Mouse (Mus musculus) mammary gland, adult 2 months (tissue): Measurements from ENCODE around the gene Acin1. TPM values are rescaled to one million over a fixed set of nuclear protein-coding genes. Genes with fewer than 3 reads are reported as not detected.

Source experiments
- polyA plus RNA-seq: library from polyadenylated mRNA; depleted of rRNA; stranded (reverse); fragments of >200 nt; gene quantifications from 2 replicates; pipeline ENCODE4 v1.2.3, GENCODE M21; 2012; ENCODE audit warnings: low replicate concordance; rRNA removed

The Acin1 gene
- polyA plus RNA-seq = 122 and 125 TPM in 2 replicates

GRCm38 (mm10) chr14:54686522-54687143, at the start of gene Acin1:
Acin1 (minus strand) TSS chr14:54686931.

GRCm38 (mm10) chr14:54712074-54712473, 25.3 kb upstream of the Acin1 start, which contains the start of gene Cebpe:
Cebpe (minus strand) TSS chr14:54712174.

GRCm38 (mm10) chr14:54698733-54699132, 12.0 kb upstream of the Acin1 start, which contains the start of gene Gm29776:
Gm29776 (minus strand) TSS chr14:54698833.

GRCm38 (mm10) chr14:54686063-54686521, 639 bp downstream of the Acin1 start, which contains the start of gene 1700123O20Rik:
1700123O20Rik (plus strand) TSS chr14:54686216.

GRCm38 (mm10) chr14:54641305-54641969, 45.3 kb downstream of the Acin1 start, which contains the start of gene Cdh24:
Cdh24 (minus strand) TSS chr14:54641364.

GRCm38 (mm10) chr14:54640946-54641304, 45.8 kb downstream of the Acin1 start, which contains the start of gene Gm17606:
Gm17606 (plus strand) TSS chr14:54640952.

GRCm38 (mm10) chr14:54621133-54621532, 65.6 kb downstream of the Acin1 start, which contains the start of gene Psmb11:
Psmb11 (plus strand) TSS chr14:54621433.

GRCm38 (mm10) chr14:54617897-54618365, 68.8 kb downstream of the Acin1 start, which contains the start of gene Psmb5:
Psmb5 (minus strand) TSS chr14:54618022.

GRCm38 (mm10) chr14:54605752-54606321, 80.9 kb downstream of the Acin1 start, which contains the start of gene 4931414P19Rik:
4931414P19Rik (minus strand) TSS chr14:54605993.

Other genes starting within 250 kb of the Acin1 start
- 161 and 252 TPM in 2 replicates for gene Lrp10, start 222.8 kb downstream of the Acin1 start, polyA plus RNA-seq
- gene Rem2, start 210.8 kb downstream of the Acin1 start, polyA plus RNA-seq = 0.49 and 0.55 TPM in 2 replicates
- gene Prmt5, start 169.4 kb downstream of the Acin1 start, polyA plus RNA-seq = 27.1 and 42.3 TPM in 2 replicates
- gene Haus4, start 132.3 kb downstream of the Acin1 start, polyA plus RNA-seq = 9.0 and 11.4 TPM in 2 replicates
- gene Ajuba, start 109.4 kb downstream of the Acin1 start, polyA plus RNA-seq = 18.0 and 23.6 TPM in 2 replicates
- 3.0 and 8.9 TPM in 2 replicates for gene 4931414P19Rik, start 80.9 kb downstream of the Acin1 start, polyA plus RNA-seq
- gene Psmb5, start 68.9 kb downstream of the Acin1 start, polyA plus RNA-seq = 175 and 188 TPM in 2 replicates
- gene Psmb11, start 65.5 kb downstream of the Acin1 start, polyA plus RNA-seq = 0.19 TPM in 1 of 2 replicates, not detected in the other
- gene Gm17606, start 46.0 kb downstream of the Acin1 start, polyA plus RNA-seq = not detected in 2 replicates
- gene Cdh24, start 45.6 kb downstream of the Acin1 start, polyA plus RNA-seq = 4.4 and 7.5 TPM in 2 replicates
- gene 1700123O20Rik, start 715 bp downstream of the Acin1 start, polyA plus RNA-seq = 52.1 and 110 TPM in 2 replicates
- 0.06 and 0.12 TPM in 2 replicates for gene Gm29776, start 11.9 kb upstream of the Acin1 start, polyA plus RNA-seq
- 2.1 and 3.1 TPM in 2 replicates for gene Cebpe, start 25.2 kb upstream of the Acin1 start, polyA plus RNA-seq
- gene Slc7a8, start 95.0 kb upstream of the Acin1 start, polyA plus RNA-seq = 11.6 and 16.1 TPM in 2 replicates
- 0.29 TPM in 1 of 2 replicates, not detected in the other for gene Rnf212b, start 127.2 kb upstream of the Acin1 start, polyA plus RNA-seq
- 3.5 and 9.6 TPM in 2 replicates for gene Homez, start 184.0 kb upstream of the Acin1 start, polyA plus RNA-seq
- gene Ppp1r3e, start 190.6 kb upstream of the Acin1 start, polyA plus RNA-seq = 17.4 and 39.2 TPM in 2 replicates
- 42.9 and 50.7 TPM in 2 replicates for gene Bcl2l2, start 196.4 kb upstream of the Acin1 start, polyA plus RNA-seq
- 24.7 TPM in 1 of 2 replicates, not detected in the other for gene Gm20521, start 196.5 kb upstream of the Acin1 start, polyA plus RNA-seq
- 73.7 and 152 TPM in 2 replicates for gene Pabpn1, start 205.6 kb upstream of the Acin1 start, polyA plus RNA-seq
- 75.6 and 107 TPM in 2 replicates for gene Slc22a17, start 226.2 kb upstream of the Acin1 start, polyA plus RNA-seq
- gene Efs, start 239.2 kb upstream of the Acin1 start, polyA plus RNA-seq = 38.0 and 58.4 TPM in 2 replicates
- gene Il25, start 245.8 kb upstream of the Acin1 start, polyA plus RNA-seq = not detected in 2 replicates
- 2.3 and 6.9 TPM in 2 replicates for gene Cmtm5, start 249.3 kb upstream of the Acin1 start, polyA plus RNA-seq